Mouse (Mus musculus): ENCODE results near the gene Sp7. TPM values are rescaled to one million over a fixed set of nuclear protein-coding genes. Genes with fewer than 3 reads are reported as not detected.

Sp7 gene
- polyA plus RNA-seq, 2 experiments, result 11.7 to 22.5 TPM

- H3K27ac ChIP-seq (replicated peaks; ENCODE audit: low read depth, low read length), result no peak overlapping the region
- 0 out of 2 replicates have a peak overlapping the region, but pooled peaks have one; percentile 2 for H3K9ac ChIP-seq (ENCODE audit: low read depth, low read length, severe bottlenecking)
- no peaks in the 10 kb centered on the region for H3K4me1 ChIP-seq (ENCODE audit: control insufficient read depth, insufficient read depth, low read length)
- ATAC-seq (ENCODE audit: low FRiP score, low read depth) (no peak), DNase-seq (ENCODE audit: low spot score) (peak; percentile 48)
- no peak for TF ChIP-seq POLR2A (IDR thresholded peaks at IDR 0.05; ENCODE audit: borderline replicate concordance, extremely low read depth, insufficient read depth, insufficient read length)
- no peaks in the 10 kb centered on the region for H3K9me3 ChIP-seq (ENCODE audit: control insufficient read depth, low read length)
- H3K27me3 ChIP-seq (ENCODE audit: control insufficient read depth, insufficient read depth, low read length), result no peaks in the 10 kb centered on the region
- H3K4me3 ChIP-seq (replicated peaks; ENCODE audit: low read length), result no peak overlapping the region
- no peak overlapping the region for H3K4me2 ChIP-seq (replicated peaks; ENCODE audit: low read depth, low read length, severe bottlenecking)
- WGBS, result 92% methylated on average over 6 of the region's 6 CpGs
- H3K36me3 ChIP-seq (ENCODE audit: control insufficient read depth, insufficient read depth, low read length), result peaks cover 87% of the 10 kb centered on the region
Measured at GRCm38 (mm10) chr15:102316263-102316662, 50.7 kb downstream of the Sp7 start.

- H3K4me2 ChIP-seq (replicated peaks; ENCODE audit: low read depth, low read length, severe bottlenecking), result no peak overlapping the region
- 93% methylated on average over 8 of the region's 8 CpGs for WGBS
- ATAC-seq (ENCODE audit: low FRiP score, low read depth), result no peak
- peaks cover 85% of the 10 kb centered on the region for H3K36me3 ChIP-seq (ENCODE audit: control insufficient read depth, insufficient read depth, low read length)
- no peak overlapping the region for H3K27ac ChIP-seq (replicated peaks; ENCODE audit: low read depth, low read length)
- no peak overlapping the region for H3K4me3 ChIP-seq (replicated peaks; ENCODE audit: low read length)
- no peak for TF ChIP-seq POLR2A (IDR thresholded peaks at IDR 0.05; ENCODE audit: borderline replicate concordance, extremely low read depth, insufficient read depth, insufficient read length)
- no peak overlapping the region for H3K9ac ChIP-seq (ENCODE audit: low read depth, low read length, severe bottlenecking)
- H3K4me1 ChIP-seq (ENCODE audit: control insufficient read depth, insufficient read depth, low read length), result no peaks in the 10 kb centered on the region
- H3K9me3 ChIP-seq (ENCODE audit: control insufficient read depth, low read length), result no peaks in the 10 kb centered on the region
- H3K27me3 ChIP-seq (ENCODE audit: control insufficient read depth, insufficient read depth, low read length), result no peaks in the 10 kb centered on the region
- no peak for DNase-seq (ENCODE audit: low spot score)
Measured at GRCm38 (mm10) chr15:102315292-102315691, 51.7 kb downstream of the Sp7 start.

DNA sequence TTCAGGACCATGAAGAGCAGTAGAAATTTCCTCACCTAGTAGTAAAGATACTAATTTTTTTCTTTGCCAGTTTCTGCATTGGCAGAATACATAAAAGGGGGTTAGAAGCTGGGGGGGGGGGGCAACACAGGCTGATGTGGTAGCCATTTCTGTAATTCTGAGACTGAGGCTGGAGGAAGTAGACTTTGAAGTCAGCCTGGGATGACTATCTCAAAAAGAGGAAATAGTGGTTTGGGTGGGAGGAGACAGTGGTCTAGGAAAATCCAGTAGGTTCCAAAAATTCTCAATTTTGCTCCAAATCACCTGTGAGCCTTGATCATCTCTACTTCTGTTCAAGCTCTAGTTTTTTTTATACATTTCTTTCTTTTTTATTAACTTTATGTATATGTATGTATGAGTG, 55.5 kb downstream of the Sp7 start:
- Histone ChIP-seq H3K27me3 (ENCODE audit: control insufficient read depth, insufficient read depth, low read length) (no peaks in the 10 kb centered on the region), H3K4me1 (ENCODE audit: control insufficient read depth, insufficient read depth, low read length) (no peaks in the 10 kb centered on the region), H3K36me3 (ENCODE audit: control insufficient read depth, insufficient read depth, low read length) (peaks cover 76% of the 10 kb centered on the region), H3K4me2 (replicated peaks; ENCODE audit: low read depth, low read length, severe bottlenecking) (no peak overlapping the region), H3K4me3 (replicated peaks; ENCODE audit: low read length) (no peak overlapping the region), H3K9me3 (ENCODE audit: control insufficient read depth, low read length) (no peaks in the 10 kb centered on the region), H3K27ac (replicated peaks; ENCODE audit: low read depth, low read length) (no peak overlapping the region), H3K9ac (ENCODE audit: low read depth, low read length, severe bottlenecking) (no peak overlapping the region)
- ATAC-seq (ENCODE audit: low FRiP score, low read depth) (no peak), DNase-seq (ENCODE audit: low spot score) (no peak)
- no peak for TF ChIP-seq POLR2A (IDR thresholded peaks at IDR 0.05; ENCODE audit: borderline replicate concordance, extremely low read depth, insufficient read depth, insufficient read length)

DNA sequence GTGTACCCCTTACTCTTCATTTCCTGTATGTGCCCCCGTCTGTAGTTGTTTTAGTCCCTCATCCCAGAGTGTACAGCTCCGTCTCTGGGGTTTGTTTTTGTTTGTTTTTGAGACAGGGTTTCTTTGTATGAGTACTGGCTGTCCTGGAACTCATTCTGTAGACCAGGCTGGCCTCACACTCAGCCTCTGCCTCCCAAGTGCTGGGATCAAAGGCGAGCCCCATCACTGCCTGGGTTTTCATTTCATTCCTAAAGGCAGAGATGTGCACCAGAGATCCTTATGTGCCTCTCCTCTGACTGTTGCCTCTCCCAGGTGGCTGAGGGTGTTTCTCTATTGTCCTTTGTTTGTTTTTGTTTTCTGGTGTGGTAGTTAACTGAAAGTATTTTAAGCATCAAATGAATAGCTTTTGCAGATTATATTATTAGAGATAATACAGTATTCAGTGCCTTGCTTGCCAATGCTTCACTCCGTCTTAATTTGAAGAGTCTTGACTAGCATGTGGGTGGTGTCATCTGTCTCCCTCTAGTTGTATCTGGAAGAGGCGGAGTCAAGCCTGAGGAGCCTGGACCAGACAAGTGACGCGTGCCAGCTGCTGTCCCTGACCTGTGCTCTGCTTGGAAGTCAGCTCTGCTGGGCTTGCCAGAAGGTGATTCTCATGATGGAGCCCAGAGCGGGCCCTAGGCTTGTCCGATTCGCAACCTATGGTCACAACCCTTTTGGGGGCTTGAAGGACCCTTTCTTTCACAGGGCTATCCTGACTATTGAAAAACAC, 56.7 kb downstream of the Sp7 start:
- Histone ChIP-seq H3K4me3 (replicated peaks; ENCODE audit: low read length) (no peak overlapping the region), H3K9ac (ENCODE audit: low read depth, low read length, severe bottlenecking) (no peak overlapping the region), H3K36me3 (ENCODE audit: control insufficient read depth, insufficient read depth, low read length) (peaks cover 76% of the 10 kb centered on the region), H3K9me3 (ENCODE audit: control insufficient read depth, low read length) (no peaks in the 10 kb centered on the region), H3K27ac (replicated peaks; ENCODE audit: low read depth, low read length) (no peak overlapping the region), H3K4me1 (ENCODE audit: control insufficient read depth, insufficient read depth, low read length) (no peaks in the 10 kb centered on the region), H3K4me2 (replicated peaks; ENCODE audit: low read depth, low read length, severe bottlenecking) (no peak overlapping the region), H3K27me3 (ENCODE audit: control insufficient read depth, insufficient read depth, low read length) (no peaks in the 10 kb centered on the region)
- DNase-seq (ENCODE audit: low spot score), result no peak
- WGBS, result 84% methylated on average over 10 of the region's 10 CpGs
- no peak for TF ChIP-seq POLR2A (IDR thresholded peaks at IDR 0.05; ENCODE audit: borderline replicate concordance, extremely low read depth, insufficient read depth, insufficient read length)
- no peak for ATAC-seq (ENCODE audit: low FRiP score, low read depth)

DNA sequence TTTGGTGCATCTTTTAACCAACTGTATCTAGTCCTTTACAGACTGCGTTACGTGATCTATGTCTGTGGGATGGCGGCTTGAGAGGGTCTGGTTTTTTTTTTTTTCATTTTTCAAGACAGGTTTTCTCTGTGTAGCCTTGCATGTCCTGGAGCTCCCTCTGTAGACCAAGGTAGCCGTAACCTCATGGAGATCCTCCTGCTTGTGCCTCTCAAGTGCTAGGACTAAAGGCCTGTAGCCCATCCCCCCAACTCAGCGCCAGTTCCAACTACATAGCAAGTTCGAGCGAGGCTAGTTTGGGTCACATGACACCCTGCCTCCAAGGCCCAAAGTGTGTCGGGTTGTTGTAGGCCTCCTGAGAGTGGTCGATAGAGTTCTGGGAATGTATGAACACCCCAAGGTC, 58.3 kb downstream of the Sp7 start:
- DNase-seq (ENCODE audit: low spot score), result no peak
- TF ChIP-seq POLR2A (IDR thresholded peaks at IDR 0.05; ENCODE audit: borderline replicate concordance, extremely low read depth, insufficient read depth, insufficient read length), result no peak
- no peak for ATAC-seq (ENCODE audit: low FRiP score, low read depth)
- Histone ChIP-seq H3K4me2 (replicated peaks; ENCODE audit: low read depth, low read length, severe bottlenecking) (no peak overlapping the region), H3K27ac (replicated peaks; ENCODE audit: low read depth, low read length) (no peak overlapping the region), H3K4me1 (ENCODE audit: control insufficient read depth, insufficient read depth, low read length) (no peaks in the 10 kb centered on the region), H3K9me3 (ENCODE audit: control insufficient read depth, low read length) (no peaks in the 10 kb centered on the region), H3K4me3 (replicated peaks; ENCODE audit: low read length) (no peak overlapping the region), H3K27me3 (ENCODE audit: control insufficient read depth, insufficient read depth, low read length) (no peaks in the 10 kb centered on the region), H3K9ac (ENCODE audit: low read depth, low read length, severe bottlenecking) (no peak overlapping the region), H3K36me3 (ENCODE audit: control insufficient read depth, insufficient read depth, low read length) (peaks cover 76% of the 10 kb centered on the region)
- 82% methylated on average over 9 of the region's 9 CpGs for WGBS

Other genes with a start within 250 kb of the Sp7 start
- 37.4 and 39.8 TPM in 2 replicates for gene Spryd3, start 230.9 kb downstream of the Sp7 start, polyA plus RNA-seq (2012; rRNA removed)
- gene Spryd3, start 230.9 kb downstream of the Sp7 start, polyA plus RNA-seq (2014; fragmentation: Nextera tagmentation; extraction: Ambion mirVana), result 18.7 and 18.9 TPM in 2 replicates
- gene Igfbp6, start 222.8 kb downstream of the Sp7 start, polyA plus RNA-seq (2012; rRNA removed), result 6.2 and 8.1 TPM in 2 replicates
- gene Igfbp6, start 222.8 kb downstream of the Sp7 start, polyA plus RNA-seq (2014; fragmentation: Nextera tagmentation; extraction: Ambion mirVana), result 11.7 and 11.9 TPM in 2 replicates
- 0.87 and 1.1 TPM in 2 replicates for gene Soat2, start 216.7 kb downstream of the Sp7 start, polyA plus RNA-seq (2012; rRNA removed)
- 0.48 and 0.76 TPM in 2 replicates for gene Soat2, start 216.7 kb downstream of the Sp7 start, polyA plus RNA-seq (2014; fragmentation: Nextera tagmentation; extraction: Ambion mirVana)
- 89.4 and 96.0 TPM in 2 replicates for gene Zfp740, start 163.9 kb downstream of the Sp7 start, polyA plus RNA-seq (2012; rRNA removed)
- gene Zfp740, start 163.9 kb downstream of the Sp7 start, polyA plus RNA-seq (2014; fragmentation: Nextera tagmentation; extraction: Ambion mirVana), result 53.8 and 64.0 TPM in 2 replicates
- 112 and 130 TPM in 2 replicates for gene Csad, start 162.5 kb downstream of the Sp7 start, polyA plus RNA-seq (2012; rRNA removed)
- gene Csad, start 162.5 kb downstream of the Sp7 start, polyA plus RNA-seq (2014; fragmentation: Nextera tagmentation; extraction: Ambion mirVana), result 66.1 and 75.3 TPM in 2 replicates
- gene Itgb7, start 135.2 kb downstream of the Sp7 start, polyA plus RNA-seq (2012; rRNA removed), result 2.7 and 3.0 TPM in 2 replicates
- 4.2 and 6.5 TPM in 2 replicates for gene Itgb7, start 135.2 kb downstream of the Sp7 start, polyA plus RNA-seq (2014; fragmentation: Nextera tagmentation; extraction: Ambion mirVana)
- gene Rarg, start 109.7 kb downstream of the Sp7 start, polyA plus RNA-seq (2012; rRNA removed), result 135 and 175 TPM in 2 replicates
- 115 and 140 TPM in 2 replicates for gene Rarg, start 109.7 kb downstream of the Sp7 start, polyA plus RNA-seq (2014; fragmentation: Nextera tagmentation; extraction: Ambion mirVana)
- 3.1 and 3.8 TPM in 2 replicates for gene Gm9918, start 96.6 kb downstream of the Sp7 start, polyA plus RNA-seq (2012; rRNA removed)
- 0.93 and 1.0 TPM in 2 replicates for gene Gm9918, start 96.6 kb downstream of the Sp7 start, polyA plus RNA-seq (2014; fragmentation: Nextera tagmentation; extraction: Ambion mirVana)
- 55.6 and 76.8 TPM in 2 replicates for gene Mfsd5, start 87.7 kb downstream of the Sp7 start, polyA plus RNA-seq (2012; rRNA removed)
- 77.7 and 82.1 TPM in 2 replicates for gene Mfsd5, start 87.7 kb downstream of the Sp7 start, polyA plus RNA-seq (2014; fragmentation: Nextera tagmentation; extraction: Ambion mirVana)
- 37.2 and 40.0 TPM in 2 replicates for gene Espl1, start 70.9 kb downstream of the Sp7 start, polyA plus RNA-seq (2012; rRNA removed)
- 27.2 and 27.3 TPM in 2 replicates for gene Espl1, start 70.9 kb downstream of the Sp7 start, polyA plus RNA-seq (2014; fragmentation: Nextera tagmentation; extraction: Ambion mirVana)
- gene Pfdn5, start 41.1 kb downstream of the Sp7 start, polyA plus RNA-seq (2012; rRNA removed), result 177 and 331 TPM in 2 replicates
- gene Pfdn5, start 41.1 kb downstream of the Sp7 start, polyA plus RNA-seq (2014; fragmentation: Nextera tagmentation; extraction: Ambion mirVana), result 527 and 545 TPM in 2 replicates
- gene Myg1, start 35.5 kb downstream of the Sp7 start, polyA plus RNA-seq (2012; rRNA removed), result 108 and 117 TPM in 2 replicates
- gene Myg1, start 35.5 kb downstream of the Sp7 start, polyA plus RNA-seq (2014; fragmentation: Nextera tagmentation; extraction: Ambion mirVana), result 91.1 and 92.1 TPM in 2 replicates
- gene Aaas, start 16.4 kb downstream of the Sp7 start, polyA plus RNA-seq (2012; rRNA removed), result 65.5 and 86.5 TPM in 2 replicates
- 54.4 and 59.6 TPM in 2 replicates for gene Aaas, start 16.4 kb downstream of the Sp7 start, polyA plus RNA-seq (2014; fragmentation: Nextera tagmentation; extraction: Ambion mirVana)
- gene Sp1, start 39.0 kb upstream of the Sp7 start, polyA plus RNA-seq (2012; rRNA removed), result 35.7 and 41.1 TPM in 2 replicates
- 17.2 and 17.7 TPM in 2 replicates for gene Sp1, start 39.0 kb upstream of the Sp7 start, polyA plus RNA-seq (2014; fragmentation: Nextera tagmentation; extraction: Ambion mirVana)
- gene Amhr2, start 78.2 kb upstream of the Sp7 start, polyA plus RNA-seq (2012; rRNA removed), result 0.53 and 0.67 TPM in 2 replicates
- gene Amhr2, start 78.2 kb upstream of the Sp7 start, polyA plus RNA-seq (2014; fragmentation: Nextera tagmentation; extraction: Ambion mirVana), result 0.25 and 1.1 TPM in 2 replicates
- gene Prr13, start 91.8 kb upstream of the Sp7 start, polyA plus RNA-seq (2012; rRNA removed), result 67.8 and 74.6 TPM in 2 replicates
- gene Prr13, start 91.8 kb upstream of the Sp7 start, polyA plus RNA-seq (2014; fragmentation: Nextera tagmentation; extraction: Ambion mirVana), result 76.6 and 81.6 TPM in 2 replicates
- 814 and 942 TPM in 2 replicates for gene Pcbp2, start 103.4 kb upstream of the Sp7 start, polyA plus RNA-seq (2012; rRNA removed)
- gene Pcbp2, start 103.4 kb upstream of the Sp7 start, polyA plus RNA-seq (2014; fragmentation: Nextera tagmentation; extraction: Ambion mirVana), result 324 and 328 TPM in 2 replicates
- not detected in 2 replicates for gene Gm10337, start 136.5 kb upstream of the Sp7 start, polyA plus RNA-seq (2012; rRNA removed)
- gene Gm10337, start 136.5 kb upstream of the Sp7 start, polyA plus RNA-seq (2014; fragmentation: Nextera tagmentation; extraction: Ambion mirVana), result not detected in 2 replicates
- gene Map3k12, start 149.9 kb upstream of the Sp7 start, polyA plus RNA-seq (2012; rRNA removed), result 36.3 and 38.3 TPM in 2 replicates
- 15.8 and 18.7 TPM in 2 replicates for gene Map3k12, start 149.9 kb upstream of the Sp7 start, polyA plus RNA-seq (2014; fragmentation: Nextera tagmentation; extraction: Ambion mirVana)
- gene Tarbp2, start 151.0 kb upstream of the Sp7 start, polyA plus RNA-seq (2012; rRNA removed), result 132 and 150 TPM in 2 replicates
- 78.1 and 86.6 TPM in 2 replicates for gene Tarbp2, start 151.0 kb upstream of the Sp7 start, polyA plus RNA-seq (2014; fragmentation: Nextera tagmentation; extraction: Ambion mirVana)
- 13.7 and 14.4 TPM in 2 replicates for gene Npff, start 157.8 kb upstream of the Sp7 start, polyA plus RNA-seq (2012; rRNA removed)
- 2.5 and 2.8 TPM in 2 replicates for gene Npff, start 157.8 kb upstream of the Sp7 start, polyA plus RNA-seq (2014; fragmentation: Nextera tagmentation; extraction: Ambion mirVana)